Mouse (Mus musculus) heart, postnatal 4 days (tissue): Measurements from ENCODE around the gene Olfr488. TPM values are rescaled to one million over a fixed set of nuclear protein-coding genes. Genes with fewer than 3 reads are reported as not detected.
"Not testable (repeated sequence)": the region's sequence is repeated elsewhere in the genome, so short reads cannot be mapped to it uniquely, and the experiment has no call there.

Experiments
- DNase-seq: peaks from one replicate; pipeline ENCODE4 v3.0.0; 2021
- total RNA-seq, 2 experiments: library from RNA; stranded (reverse); gene quantifications; 2 replicates each; pipeline ENCODE4 v1.2.3; 2021

Gene Olfr488
- not detected for total RNA-seq

DNA sequence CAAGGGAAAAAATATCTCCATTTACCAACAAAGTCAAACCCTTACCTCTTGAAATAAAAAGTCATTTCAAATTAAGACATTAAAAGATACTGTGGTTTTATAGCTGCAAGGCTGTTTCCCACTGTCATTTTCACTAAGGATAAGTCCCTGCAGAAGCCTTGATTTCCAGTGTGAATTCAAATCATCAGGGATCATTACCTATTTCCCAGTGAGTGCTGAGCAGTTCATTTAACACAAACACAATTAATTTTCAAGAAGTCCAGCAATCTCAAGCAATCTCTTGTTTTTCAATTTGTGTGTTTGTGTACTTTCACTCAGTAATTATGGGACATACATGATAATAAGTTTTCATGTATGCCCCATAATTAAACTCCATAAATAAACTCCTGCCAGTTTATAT, at the start of gene Olfr488:
TSS of gene Olfr488 (minus strand) at position 101 of the 400 bp plus-strand sequence.
- no peak for DNase-seq

DNA sequence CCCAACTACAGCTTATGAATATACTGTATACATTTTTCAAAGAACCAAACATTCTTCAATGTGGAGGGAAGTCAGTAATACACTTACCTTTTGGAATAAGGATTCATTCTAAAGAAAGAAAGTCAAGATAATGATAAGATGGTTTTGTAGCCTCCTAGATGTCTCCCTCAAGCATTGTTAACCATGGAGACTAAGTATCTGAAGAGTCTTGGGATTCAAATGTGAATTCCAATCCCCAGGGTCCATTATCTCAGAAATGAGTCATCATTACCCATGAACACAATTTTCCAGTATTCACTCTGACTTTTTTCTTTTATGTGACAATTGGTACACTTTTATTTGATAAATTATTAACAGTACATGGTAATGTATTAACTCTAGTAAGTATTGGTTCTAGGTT, 30.7 kb upstream of the Olfr488 start, which contains the start of gene Olfr490:
TSS of gene Olfr490 (minus strand) at position 101 of the 400 bp plus-strand sequence.
- no peak for DNase-seq

DNA sequence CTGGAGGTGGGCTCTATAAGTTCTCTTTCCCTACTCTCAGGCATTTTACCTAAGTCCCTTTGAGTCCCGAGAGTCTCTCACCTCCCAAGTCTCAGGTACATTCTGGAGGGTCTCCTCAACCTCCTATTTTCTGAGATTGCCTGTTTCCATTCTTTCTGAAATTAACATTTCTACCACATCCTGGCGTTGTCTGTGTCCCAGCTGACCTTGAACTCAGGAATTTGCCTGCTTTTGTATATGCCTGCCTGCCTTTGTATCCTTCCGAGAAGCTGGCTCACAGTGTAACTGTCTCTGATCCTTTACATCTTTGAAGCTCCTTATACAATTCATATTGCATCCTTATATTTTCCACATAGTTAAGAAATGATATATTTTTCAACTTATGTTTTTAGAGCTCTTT, 24.6 kb downstream of the Olfr488 start:
- DNase-seq = no peak

DNA sequence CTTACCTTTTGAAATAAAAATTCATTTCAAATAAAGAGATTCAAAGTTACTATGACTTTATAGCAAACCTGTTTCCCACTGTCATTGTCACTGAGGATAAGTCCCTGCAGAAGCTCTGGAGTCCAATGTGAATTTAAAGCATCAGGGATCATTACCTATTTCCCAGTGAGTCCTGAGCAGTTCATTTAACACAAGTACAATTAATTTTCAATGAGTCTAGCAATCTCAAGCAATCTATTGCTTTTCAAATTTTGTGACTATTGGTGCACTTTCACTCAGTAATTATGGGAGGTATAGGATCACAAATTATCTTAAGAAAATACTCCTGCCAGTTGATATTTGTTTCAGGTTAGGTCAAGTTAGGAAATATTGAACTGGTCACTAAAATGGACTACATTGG, 43.6 kb downstream of the Olfr488 start, which contains the start of gene Olfr487:
TSS of gene Olfr487 (minus strand) at position 101 of the 400 bp plus-strand sequence.
- DNase-seq = not testable (repeated sequence)

Other genes starting within 250 kb of the Olfr488 start
- not detected for gene Olfr478, start 224.4 kb downstream of the Olfr488 start, total RNA-seq
- gene Olfr479, start 207.7 kb downstream of the Olfr488 start, total RNA-seq = not detected
- not detected for gene Olfr480, start 191.0 kb downstream of the Olfr488 start, total RNA-seq
- gene Olfr481, start 178.5 kb downstream of the Olfr488 start, total RNA-seq = not detected
- gene Olfr482, start 160.8 kb downstream of the Olfr488 start, total RNA-seq = under 1 TPM; 0.67 to 0.83 TPM
- gene Olfr483, start 157.5 kb downstream of the Olfr488 start, total RNA-seq = not detected
- not detected for gene Olfr484, start 130.9 kb downstream of the Olfr488 start, total RNA-seq
- not detected for gene Olfr485, start 98.5 kb downstream of the Olfr488 start, total RNA-seq
- not detected for gene Olfr486, start 85.6 kb downstream of the Olfr488 start, total RNA-seq
- not detected for gene Olfr487, start 43.7 kb downstream of the Olfr488 start, total RNA-seq
- not detected for gene Olfr490, start 30.6 kb upstream of the Olfr488 start, total RNA-seq
- not detected for gene Olfr491, start 55.1 kb upstream of the Olfr488 start, total RNA-seq
- gene Olfr492, start 65.3 kb upstream of the Olfr488 start, total RNA-seq = not detected
- gene Olfr493, start 88.6 kb upstream of the Olfr488 start, total RNA-seq = not detected
- gene Olfr494, start 107.0 kb upstream of the Olfr488 start, total RNA-seq = not detected
- gene Olfr495, start 134.8 kb upstream of the Olfr488 start, total RNA-seq = not detected
- not detected for gene Olfr497, start 162.1 kb upstream of the Olfr488 start, total RNA-seq
- gene Olfr498, start 207.0 kb upstream of the Olfr488 start, total RNA-seq = not detected